11 mouse cellular contexts compared by ENCODE assay signal in genomic region chr11:55075602-55076001, GRCm38 (mm10). TPM values are rescaled to one million over a fixed set of nuclear protein-coding genes. Genes with fewer than 3 reads are reported as not detected.
DNase-seq lines count a peak whose midpoint lies in the region; ATAC-seq and TF ChIP-seq lines count a peak whose summit lies in the region.
"Had no signal": no experiment of that assay in that cellular context is flagged by ENCODE, and none has a peak within 500 bp of the region (broad histone marks: within the 10 kb centered on the region; RNA-seq: fewer than 3 reads in every experiment).

No protein-coding gene starts in this region.

- CTCF ChIA-PET in Patski (lab: Charles Lee) = interaction anchor here (3.4 kb wide), 1 partner anchor 11 kb away, joined by 20 read pairs; no protein-coding TSS in a partner anchor

- no peak overlapping the region for H3K4me3 ChIP-seq in heart, postnatal 0 days (ENCODE audit: low read depth, low read length)
- H3K4me3 ChIP-seq: embryonic facial prominence, embryonic 13.5 days had no signal

- TF ChIP-seq EP300 in heart, postnatal 0 days (IDR thresholded peaks at IDR 0.05; ENCODE audit: low read depth) = no peak

- WGBS in heart, postnatal 0 days = 24% methylated on average over 2 of the region's 2 CpGs

- H3K4me2 ChIP-seq in heart, postnatal 0 days (ENCODE audit: low read depth, low read length) = no peak overlapping the region
- H3K4me2 ChIP-seq: embryonic facial prominence, embryonic 13.5 days had no signal

- no peaks in the 10 kb centered on the region for H3K36me3 ChIP-seq in heart, postnatal 0 days (replicated peaks; ENCODE audit: control insufficient read depth, insufficient read depth, low read length)
- H3K36me3 ChIP-seq: embryonic facial prominence, embryonic 13.5 days had no signal

- no peak for TF ChIP-seq CTCF in Patski (IDR thresholded peaks at IDR 0.05)
- no peak for TF ChIP-seq CTCF in heart, postnatal 0 days (IDR thresholded peaks at IDR 0.05; ENCODE audit: low read depth)

- H3K9ac ChIP-seq in heart, postnatal 0 days (replicated peaks; ENCODE audit: low read depth, low read length) = no peak overlapping the region
- H3K9ac ChIP-seq: embryonic facial prominence, embryonic 13.5 days had no signal

- 0 out of 2 replicates have a peak, but pooled peaks cover 3% of the 10 kb centered on the region for H3K9me3 ChIP-seq in heart, postnatal 0 days (replicated peaks; ENCODE audit: control insufficient read depth, low read length)
- H3K9me3 ChIP-seq: embryonic facial prominence, embryonic 13.5 days had no signal

- in situ Hi-C loops in Patski (cut with MboI; ENCODE audit: low pct_unique_long_range_greater_than_20kb) = no loop called here

- H3K27ac ChIP-seq in heart, postnatal 0 days (ENCODE audit: low read depth) = peak overlapping the region; percentile 95
- H3K27ac ChIP-seq: embryonic facial prominence, embryonic 13.5 days had no signal

- DNase-seq in heart, adult 18-20 months = peak; percentile 55 to 63
- no peak for DNase-seq in heart, adult 8-10 months (ENCODE audit: low spot score)
- no peak for DNase-seq in Patski (ENCODE audit: low read depth, low spot score)
- peak; percentile 81 for DNase-seq in cerebellum, adult 9-10 months
- DNase-seq in heart, postnatal 0 days (ENCODE audit: low spot score) = peak; percentile 79
- DNase-seq in c-Kit-positive CD71-positive TER-119-positive erythroid progenitor cells, embryonic 14.5 days (ENCODE audit: low spot score) = no peak
- DNase-seq in ovary, postnatal 14 days (ENCODE audit: low spot score) = no peak
- DNase-seq in layer of hippocampus, adult 9-11 months = no peak
- DNase-seq: midbrain, embryonic 14.5 days had no signal

- POLR2A ChIA-PET in Patski (lab: Charles Lee) = no interaction called here

- peaks cover 45% of the 10 kb centered on the region for H3K4me1 ChIP-seq in heart, postnatal 0 days (ENCODE audit: control insufficient read depth, insufficient read depth)

- no peaks in the 10 kb centered on the region for H3K27me3 ChIP-seq in Patski
- no peaks in the 10 kb centered on the region for H3K27me3 ChIP-seq in heart, postnatal 0 days (ENCODE audit: control insufficient read depth, insufficient read depth, low read length)
- H3K27me3 ChIP-seq: CH12.LX had no signal

- ATAC-seq in Patski = peak; percentile 47
- ATAC-seq in heart, postnatal 0 days (ENCODE audit: insufficient read depth, low read depth) = peak; percentile 50; the same call in 1 of the 2 replicates

RNA-seq across cellular contexts. Expression of gene Ccdc69, which starts 2.3 kb away (rescaled TPM):
- 1 to 10 TPM; 5.3 to 8.3 TPM for total RNA-seq in heart, adult 18-20 months (2021)
- 1 to 10 TPM; 5.9 to 9.4 (median 6.5) TPM for total RNA-seq in heart, adult 8-10 months (2022)
- polyA plus RNA-seq in Patski (2021) = not detected
- total RNA-seq in heart, postnatal 0 days (2014; rRNA removed; ENCODE audit: low replicate concordance) = 17.6 and 22.2 TPM in 2 replicates
- polyA plus RNA-seq in heart, postnatal 0 days (2015; fragmentation: Nextera tagmentation; extraction: Ambion mirVana) = 22.0 and 22.3 TPM in 2 replicates

RNA-seq across cellular contexts. Expression of gene Gm2a, which starts 22.3 kb away (rescaled TPM):
- total RNA-seq in heart, adult 18-20 months (2021) = 10 to 100 TPM in 1 of 2 experiments, 1 to 10 TPM in 1; 9.2 to 13.8 TPM
- total RNA-seq in heart, adult 8-10 months (2022) = 10 to 100 TPM in 2 of 4 experiments, 1 to 10 TPM in 2; 9.4 to 10.7 (median 10.1) TPM
- 51.9 TPM for polyA plus RNA-seq in Patski (2021)
- 17.2 and 23.9 TPM in 2 replicates for total RNA-seq in heart, postnatal 0 days (2014; rRNA removed; ENCODE audit: low replicate concordance)
- 26.9 and 27.2 TPM in 2 replicates for polyA plus RNA-seq in heart, postnatal 0 days (2015; fragmentation: Nextera tagmentation; extraction: Ambion mirVana)

RNA-seq across cellular contexts. Expression of gene Anxa6, which starts 42.4 kb away (rescaled TPM):
- 100 to 1,000 TPM; 206 to 210 TPM for total RNA-seq in heart, adult 18-20 months (2021)
- 100 to 1,000 TPM; 202 to 217 (median 212) TPM for total RNA-seq in heart, adult 8-10 months (2022)
- polyA plus RNA-seq in Patski (2021) = 333 TPM
- total RNA-seq in heart, postnatal 0 days (2014; rRNA removed; ENCODE audit: low replicate concordance) = 306 and 424 TPM in 2 replicates
- polyA plus RNA-seq in heart, postnatal 0 days (2015; fragmentation: Nextera tagmentation; extraction: Ambion mirVana) = 250 and 254 TPM in 2 replicates

Comparison
In these comparisons a context has a peak if more than half of its experiments do, and no peak if none do; other contexts are left out.
1. DNase-seq: peak in heart, adult 18-20 months (2 of 2), cerebellum, adult 9-10 months (single experiment) and heart, postnatal 0 days (single experiment); none in heart, adult 8-10 months (single experiment), Patski (single experiment), c-Kit-positive CD71-positive TER-119-positive erythroid progenitor cells, embryonic 14.5 days (single experiment), ovary, postnatal 14 days (single experiment) and layer of hippocampus, adult 9-11 months (single experiment).